Comparison of ENCODE assay signal across 10 mouse cellular contexts in the genomic region with DNA sequence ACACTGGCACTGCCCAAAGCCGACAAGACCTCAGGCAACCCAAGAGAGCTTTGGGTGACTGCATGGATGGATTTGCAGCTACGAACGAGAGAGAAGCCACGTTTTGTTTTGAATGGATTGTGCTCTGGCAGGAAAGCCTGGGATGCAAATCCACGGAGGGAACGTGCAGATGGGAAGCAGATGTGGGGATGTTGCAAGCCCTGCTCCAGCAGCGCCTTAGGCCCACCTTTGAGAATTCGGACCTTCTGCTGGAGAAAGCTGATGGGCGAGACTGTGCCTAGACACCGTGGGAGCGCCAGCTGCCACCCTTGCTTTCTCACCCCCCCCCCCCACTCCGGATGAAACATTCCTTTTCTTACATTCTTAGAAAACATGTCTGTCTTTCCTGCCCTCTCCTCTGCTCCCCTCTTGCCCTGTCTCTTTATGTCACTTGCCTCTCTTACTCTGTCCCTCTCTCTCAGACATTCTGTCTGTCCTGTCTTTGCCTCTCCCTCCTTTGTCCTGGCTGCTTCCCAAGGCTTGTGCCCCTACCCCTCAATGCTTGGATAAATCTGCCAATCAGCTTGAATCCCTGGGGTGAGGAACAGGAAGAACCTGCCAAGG. TPM values are rescaled to one million over a fixed set of nuclear protein-coding genes. Genes with fewer than 3 reads are reported as not detected.
DNase-seq lines count a peak whose midpoint lies in the region; ATAC-seq lines count a peak whose summit lies in the region.
"Had no signal": no experiment of that assay in that cellular context is flagged by ENCODE, and none has a peak within 500 bp of the region (broad histone marks: within the 10 kb centered on the region; RNA-seq: fewer than 3 reads in every experiment).

No protein-coding gene starts in this region.

- peak overlapping the region; percentile 68 for H3K27ac ChIP-seq in lung, embryonic 15.5 days
- peak overlapping the region; percentile 66 for H3K27ac ChIP-seq in limb, embryonic 10.5 days
- H3K27ac ChIP-seq in stomach, embryonic 16.5 days (ENCODE audit: low read length), result peak overlapping the region; percentile 29; the same call in 1 of the 2 replicates
- H3K27ac ChIP-seq: liver, embryonic 13.5 days had no signal

- intact Hi-C loops in left cerebral cortex, postnatal 36 days (cut with DNase I), result no loop called here

- H3K9ac ChIP-seq in lung, embryonic 15.5 days, result no peak overlapping the region
- no peak overlapping the region for H3K9ac ChIP-seq in stomach, embryonic 16.5 days (ENCODE audit: low read length)
- H3K9ac ChIP-seq: liver, embryonic 13.5 days had no signal

- H3K4me1 ChIP-seq in lung, embryonic 15.5 days, result peaks cover 20% of the 10 kb centered on the region
- H3K4me1 ChIP-seq in limb, embryonic 10.5 days, result peaks cover 14% of the 10 kb centered on the region
- H3K4me1 ChIP-seq in stomach, embryonic 16.5 days (ENCODE audit: control insufficient read depth, insufficient read depth, low read length), result peaks cover 6% of the 10 kb centered on the region; the same call in 1 of the 2 replicates
- H3K4me1 ChIP-seq: liver, embryonic 13.5 days had no signal

- no peaks in the 10 kb centered on the region for H3K36me3 ChIP-seq in lung, embryonic 15.5 days
- no peaks in the 10 kb centered on the region for H3K36me3 ChIP-seq in limb, embryonic 10.5 days
- no peaks in the 10 kb centered on the region for H3K36me3 ChIP-seq in stomach, embryonic 16.5 days (ENCODE audit: control insufficient read depth, insufficient read depth, low read length)
- H3K36me3 ChIP-seq: liver, embryonic 13.5 days had no signal

- no peak overlapping the region for H3K4me2 ChIP-seq in lung, embryonic 15.5 days
- H3K4me2 ChIP-seq in stomach, embryonic 16.5 days (ENCODE audit: low read depth, low read length), result no peak overlapping the region
- H3K4me2 ChIP-seq: liver, embryonic 13.5 days had no signal

- ATAC-seq in lung, embryonic 15.5 days (ENCODE audit: borderline replicate concordance, extremely low read depth, low FRiP score, low TSS enrichment), result peak; percentile 47
- ATAC-seq in stomach, embryonic 16.5 days (ENCODE audit: insufficient read depth, low FRiP score), result no peak
- ATAC-seq in granulocyte monocyte progenitor cell, adult 5-6 weeks (replicated peaks; ENCODE audit: poor library complexity, severe bottlenecking), result no peak

- 59% methylated on average over 12 of the region's 12 CpGs for WGBS in lung, embryonic 15.5 days
- WGBS in limb, embryonic 10.5 days, result 62% methylated on average over 12 of the region's 12 CpGs
- WGBS in stomach, embryonic 16.5 days, result 66% methylated on average over 12 of the region's 12 CpGs

- no peak for DNase-seq in lung, postnatal 25 days (ENCODE audit: low spot score)
- peak; percentile 34 for DNase-seq in gastrocnemius, postnatal 25 days
- peak; percentile 46 for DNase-seq in limb, embryonic 10.5 days (ENCODE audit: low spot score)
- DNase-seq in left cerebral cortex, postnatal 36 days (ENCODE audit: low spot score in 2 of 2), result no peak
- no peak for DNase-seq in left cerebral cortex, adult 9 months (ENCODE audit: low spot score in 2 of 2)
- DNase-seq: liver, embryonic 13.5 days; thymus, postnatal 14 days had no signal

- H3K9me3 ChIP-seq in lung, embryonic 15.5 days, result no peaks in the 10 kb centered on the region
- H3K9me3 ChIP-seq in limb, embryonic 10.5 days (replicated peaks), result no peaks in the 10 kb centered on the region
- no peaks in the 10 kb centered on the region for H3K9me3 ChIP-seq in stomach, embryonic 16.5 days (replicated peaks; ENCODE audit: control insufficient read depth, low read length)
- H3K9me3 ChIP-seq: liver, embryonic 13.5 days had no signal

- H3K27me3 ChIP-seq in lung, embryonic 15.5 days, result no peaks in the 10 kb centered on the region
- H3K27me3 ChIP-seq in limb, embryonic 10.5 days (ENCODE audit: low read depth, poor library complexity, severe bottlenecking), result no peaks in the 10 kb centered on the region
- H3K27me3 ChIP-seq in stomach, embryonic 16.5 days (ENCODE audit: control insufficient read depth, insufficient read depth, low read length), result no peaks in the 10 kb centered on the region

- no peak overlapping the region for H3K4me3 ChIP-seq in lung, embryonic 15.5 days
- H3K4me3 ChIP-seq in limb, embryonic 10.5 days, result no peak overlapping the region
- no peak overlapping the region for H3K4me3 ChIP-seq in stomach, embryonic 16.5 days (replicated peaks; ENCODE audit: low read length)
- H3K4me3 ChIP-seq: liver, embryonic 13.5 days had no signal

RNA-seq across cellular contexts. Expression of gene Ltbp2, which starts 30.8 kb away (rescaled TPM):
- 12.8 and 15.1 TPM in 2 replicates for polyA plus RNA-seq in lung, embryonic 15.5 days (2015; fragmentation: Nextera tagmentation; extraction: Ambion mirVana)
- total RNA-seq in gastrocnemius, postnatal 25 days (2021), result 1 to 10 TPM; 1.3 to 1.6 TPM
- polyA plus RNA-seq in limb, embryonic 10.5 days (2016; fragmentation: Nextera tagmentation; extraction: Ambion mirVana), result 0.03 TPM in 1 of 2 replicates, not detected in the other
- polyA plus RNA-seq in stomach, embryonic 16.5 days (2015; fragmentation: Nextera tagmentation; extraction: Ambion mirVana), result 1.2 and 1.6 TPM in 2 replicates
- total RNA-seq in granulocyte monocyte progenitor cell, adult 5-6 weeks (2014; fragmentation: Nextera tagmentation), result not detected in 2 replicates
- total RNA-seq in granulocyte monocyte progenitor cell, adult 5-6 weeks (2017), result not detected in 2 replicates
- total RNA-seq in left cerebral cortex, postnatal 36 days (2021), result under 1 TPM; 0.41 to 0.52 TPM

Comparison
In these comparisons a context has a peak if more than half of its experiments do, and no peak if none do; other contexts are left out.
1. DNase-seq: peak in gastrocnemius, postnatal 25 days (single experiment) and limb, embryonic 10.5 days (single experiment); none in lung, postnatal 25 days (single experiment), left cerebral cortex, postnatal 36 days (0 of 2) and left cerebral cortex, adult 9 months (0 of 2).
2. Peak in every context shown above with its lines, with median percentiles within 50 percentile points of each other: H3K27ac ChIP-seq.